Mouse (Mus musculus) liver (tissue): ENCODE data around the gene 4931440F15Rik.

ENCODE experiments used
- DNase-seq: peaks from one replicate; pipeline ENCODE4 v3.0.0-alpha.2; 2020; ENCODE audit warnings: mixed read lengths

4931440F15Rik gene

DNA sequence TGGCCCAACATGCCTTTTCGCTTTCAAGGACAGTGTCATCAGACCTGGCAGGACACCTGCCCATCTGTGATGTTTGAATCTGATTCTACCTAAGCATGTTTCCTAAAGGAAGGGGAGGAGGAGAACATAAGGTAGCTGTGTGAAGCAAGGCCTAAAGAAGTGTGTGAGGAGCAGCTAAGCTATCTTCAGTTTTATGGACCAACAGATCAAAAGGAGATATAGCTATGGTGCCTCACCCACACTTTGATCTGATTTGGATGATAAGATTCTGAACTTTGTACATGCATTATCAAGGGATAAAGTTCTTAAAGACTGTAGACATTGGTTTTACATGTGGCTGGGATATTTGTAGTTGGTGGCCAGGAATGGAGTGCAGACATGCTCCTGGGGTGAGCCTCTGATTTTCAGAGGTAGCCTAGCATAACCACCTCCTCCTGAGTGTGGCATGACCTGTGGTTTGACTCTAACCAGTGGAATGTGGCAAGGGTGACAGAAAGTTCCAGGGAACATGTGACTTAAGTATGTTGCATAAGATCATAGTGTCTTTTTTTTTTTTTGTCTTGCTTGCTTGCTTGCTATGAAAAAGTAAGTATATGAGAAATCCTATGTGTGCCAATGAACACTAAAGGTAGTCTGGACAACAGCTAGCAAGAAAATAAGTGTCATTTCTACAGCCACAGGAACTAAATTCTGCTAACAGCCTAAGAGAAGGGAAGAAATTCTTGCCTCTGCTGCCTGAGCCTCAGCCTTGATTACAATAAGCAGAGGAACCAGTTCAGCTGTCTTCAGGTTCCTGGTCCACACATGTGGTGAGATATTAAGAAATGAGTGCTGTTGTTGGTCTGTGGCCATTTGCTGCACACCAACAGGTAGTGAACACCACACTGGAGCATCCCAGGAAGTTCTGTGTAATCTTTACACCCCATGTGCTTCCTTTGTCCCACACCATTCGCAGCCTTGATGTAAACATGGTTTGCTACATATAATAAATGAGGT, 23.7 kb downstream of the 4931440F15Rik start:
- no peak for DNase-seq

GRCm38 (mm10) chr11:29799839-29800238, 25.6 kb downstream of the 4931440F15Rik start:
- no peak for DNase-seq

DNA sequence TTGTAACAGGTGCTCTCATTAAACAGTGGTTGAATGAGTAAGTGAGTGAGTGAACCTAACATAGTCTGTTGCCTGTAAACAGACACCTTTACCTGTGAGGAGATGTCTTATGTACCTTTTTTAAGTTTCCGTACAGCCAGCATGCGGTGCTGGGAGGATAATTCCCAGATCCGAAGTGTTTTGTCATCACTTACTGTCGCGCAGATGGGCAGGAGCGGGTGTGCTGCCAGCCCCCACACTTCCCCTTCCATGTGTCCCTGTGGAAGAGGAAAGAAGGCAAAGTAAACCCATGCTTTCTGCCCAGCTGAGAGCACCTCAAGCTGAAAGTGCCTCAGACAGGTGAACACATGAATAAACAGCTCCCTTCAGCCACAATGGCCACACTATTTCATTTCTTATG, 30.4 kb downstream of the 4931440F15Rik start:
- DNase-seq, result no peak

- DNase-seq, result no peak
Measured at GRCm38 (mm10) chr11:29794475-29794874, 31.0 kb downstream of the 4931440F15Rik start.

- no peak for DNase-seq
Measured at GRCm38 (mm10) chr11:29790796-29791195, 34.7 kb downstream of the 4931440F15Rik start.

- DNase-seq, result no peak
Measured at GRCm38 (mm10) chr11:29788921-29789638, 36.4 kb downstream of the 4931440F15Rik start.

DNA sequence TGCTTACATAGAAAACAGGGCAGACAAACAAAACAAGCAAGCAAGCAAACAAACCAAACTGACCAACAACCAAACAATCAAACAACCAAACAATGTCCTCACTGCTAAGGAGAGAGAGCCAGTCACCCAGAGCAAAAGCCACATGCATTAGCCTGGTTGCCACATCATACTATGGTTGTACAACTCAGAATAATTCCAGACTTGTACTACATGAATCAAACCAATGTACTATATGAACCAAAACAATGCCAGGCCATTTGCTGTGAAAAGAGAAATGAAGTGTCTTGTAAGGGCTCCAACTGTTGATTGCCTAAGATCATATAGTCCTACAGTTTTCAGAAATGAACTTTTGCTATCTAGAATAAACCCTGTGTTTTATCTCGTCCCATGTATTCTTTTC, 37.0 kb downstream of the 4931440F15Rik start:
- DNase-seq, result no peak

- DNase-seq, result peak; percentile 30
Measured at GRCm38 (mm10) chr11:29787473-29787872, 38.0 kb downstream of the 4931440F15Rik start.

GRCm38 (mm10) chr11:29786583-29787219, 38.8 kb downstream of the 4931440F15Rik start:
- peak; percentile 49 for DNase-seq

DNA sequence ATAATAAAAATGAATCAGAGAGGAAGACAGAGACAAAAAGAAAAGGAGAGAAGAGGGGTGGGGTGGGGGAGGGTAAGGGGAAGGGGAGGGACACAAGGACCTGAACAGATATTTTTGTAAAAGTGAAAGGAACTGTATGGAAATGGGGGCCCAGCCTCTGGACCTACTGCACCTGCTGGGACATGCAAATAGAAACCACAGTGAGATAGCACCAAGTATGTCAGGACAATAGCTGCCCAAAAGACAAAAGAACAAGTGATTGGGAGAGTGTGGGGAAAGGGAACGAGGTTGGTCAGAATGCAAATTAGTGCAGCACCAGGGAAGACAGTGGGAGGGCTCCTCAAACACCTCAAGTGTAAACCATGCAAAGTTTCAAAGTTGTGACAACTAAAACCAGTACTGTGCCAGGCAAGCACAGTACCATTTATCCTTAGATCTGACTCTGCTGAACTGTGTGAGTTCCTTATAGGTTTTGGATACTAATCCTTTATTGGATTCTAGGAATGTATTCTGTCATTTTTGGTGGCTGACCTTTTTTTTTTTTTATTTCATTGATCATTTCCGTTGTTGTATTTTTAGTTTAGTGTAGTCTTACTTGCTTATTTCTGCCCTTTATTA, 46.0 kb downstream of the 4931440F15Rik start:
- no peak for DNase-seq

DNA sequence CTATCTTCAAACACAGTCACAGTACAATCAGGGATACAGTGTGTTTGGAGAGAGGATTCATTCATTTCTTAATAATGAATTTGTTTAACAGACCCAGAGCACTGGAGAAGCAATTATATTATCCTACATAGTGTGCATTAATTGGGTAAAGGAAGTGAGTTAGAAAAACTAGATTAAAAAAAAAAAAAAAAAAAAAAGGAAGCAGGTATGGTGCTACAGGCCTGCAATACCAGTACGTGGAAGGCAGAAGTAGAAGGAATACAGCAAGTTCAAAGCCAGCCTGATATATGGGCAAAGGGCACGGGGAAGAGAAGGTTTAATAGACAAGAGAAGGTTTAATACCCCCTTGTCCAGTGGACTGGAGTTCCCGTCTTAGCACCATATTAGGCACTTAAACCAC, 46.5 kb downstream of the 4931440F15Rik start:
- DNase-seq, result no peak

DNA sequence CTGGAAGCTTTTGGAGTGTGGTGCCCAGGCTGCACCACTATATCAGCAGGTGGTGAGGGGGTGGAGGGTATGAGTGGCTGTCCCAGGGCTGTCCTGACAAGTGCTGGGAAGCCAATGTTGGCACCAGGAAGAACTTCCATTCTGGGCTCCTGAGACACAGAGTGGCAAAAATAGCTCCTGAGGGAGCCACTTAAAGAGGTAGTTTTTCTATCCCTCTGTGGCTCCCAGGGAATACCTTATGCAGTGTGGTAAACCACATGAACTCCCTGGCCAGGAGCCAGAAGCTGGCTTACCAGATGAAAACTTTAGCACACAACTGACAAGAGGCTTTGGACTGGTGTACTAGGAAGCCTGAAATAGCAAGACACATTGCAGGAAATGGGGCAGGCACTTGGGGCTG, 47.5 kb downstream of the 4931440F15Rik start:
- no peak for DNase-seq

DNA sequence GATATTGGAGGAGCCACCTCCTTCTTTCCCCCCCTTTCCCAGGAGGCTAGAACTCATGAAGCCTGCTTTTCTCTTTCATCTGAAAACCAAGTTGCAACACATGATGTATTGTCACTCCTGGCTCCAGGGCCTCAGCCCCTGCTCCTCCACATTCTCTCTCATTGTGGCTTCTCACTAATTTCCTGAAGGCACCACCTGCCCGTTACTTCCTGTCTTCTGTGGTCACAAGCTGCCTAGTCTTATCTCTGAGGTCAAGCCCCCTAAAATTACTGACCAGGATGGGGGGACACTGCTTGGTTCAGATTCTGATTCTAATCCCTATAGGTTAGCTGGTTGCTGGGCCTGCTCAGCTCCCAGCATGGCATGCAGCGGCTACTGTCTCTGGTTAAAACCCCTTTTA, 50.7 kb downstream of the 4931440F15Rik start:
- DNase-seq, result no peak

DNA sequence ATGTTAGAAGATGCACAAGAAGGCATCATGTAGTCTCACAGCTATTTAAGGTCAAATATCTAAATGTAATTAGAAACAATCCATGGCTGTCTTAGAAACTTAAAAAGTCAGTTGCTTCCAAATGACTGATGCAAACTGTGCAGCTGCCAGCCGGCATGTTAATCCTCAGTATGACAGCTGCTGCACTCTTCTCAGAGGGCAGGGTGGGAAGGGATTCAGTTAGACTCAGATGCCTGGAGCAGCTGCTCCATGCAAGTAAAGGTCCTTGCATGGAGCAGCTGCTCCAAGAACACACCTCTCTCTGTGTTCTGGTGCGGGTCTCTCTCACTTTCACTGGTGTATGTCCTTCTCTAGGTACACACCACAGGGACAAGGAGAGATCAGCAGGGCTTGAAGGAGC, 51.2 kb downstream of the 4931440F15Rik start:
- no peak for DNase-seq
